Mouse (Mus musculus): ENCODE measurements around the gene Sez6l2.

The Sez6l2 gene

GRCm38 (mm10) chr7:127007313-127008024 is 57.1 kb downstream of the Sez6l2 start:
- in situ Hi-C loops (cut with MboI, MseI) = loop anchor here (25.0 kb wide), 1 partner anchor 820 kb away; no protein-coding TSS in a partner anchor

GRCm38 (mm10) chr7:127008239-127009019 is 58.1 kb downstream of the Sez6l2 start:
- in situ Hi-C loops (cut with MboI, MseI) = loop anchor here (25.0 kb wide), 1 partner anchor 821 kb away; no protein-coding TSS in a partner anchor

GRCm38 (mm10) chr7:127009307-127010085 is 59.1 kb downstream of the Sez6l2 start:
- in situ Hi-C loops (cut with MboI, MseI) = loop anchor here (25.0 kb wide), 1 partner anchor 822 kb away; no protein-coding TSS in a partner anchor

- in situ Hi-C loops (cut with MboI, MseI) = loop anchor here (25.0 kb wide), 1 partner anchor 824 kb away; no protein-coding TSS in a partner anchor
These were observed 60.7 kb downstream of the Sez6l2 start for GRCm38 (mm10) chr7:127011051-127011450.

- in situ Hi-C loops (cut with MboI, MseI) = loop anchor here (25.0 kb wide), 1 partner anchor 824 kb away; no protein-coding TSS in a partner anchor
These were observed 61.4 kb downstream of the Sez6l2 start for GRCm38 (mm10) chr7:127011717-127012116.

GRCm38 (mm10) chr7:127012374-127012773 is 62.0 kb downstream of the Sez6l2 start:
- in situ Hi-C loops (cut with MboI, MseI) = loop anchor here (25.0 kb wide), 1 partner anchor 825 kb away; no protein-coding TSS in a partner anchor

- in situ Hi-C loops (cut with MboI, MseI) = loop anchor here (25.0 kb wide), 1 partner anchor 826 kb away; no protein-coding TSS in a partner anchor
These were observed 62.5 kb downstream of the Sez6l2 start for GRCm38 (mm10) chr7:127012845-127013244.

- in situ Hi-C loops (cut with MboI, MseI) = loop anchor here (25.0 kb wide), 1 partner anchor 826 kb away; no protein-coding TSS in a partner anchor
These were observed 63.0 kb downstream of the Sez6l2 start for GRCm38 (mm10) chr7:127013385-127013784.

GRCm38 (mm10) chr7:127014320-127014719 is 64.0 kb downstream of the Sez6l2 start, which contains the start of gene Mvp:
Mvp (minus strand) TSS chr7:127014621.
- in situ Hi-C loops (cut with MboI, MseI) = loop anchor here (25.0 kb wide), 1 partner anchor 827 kb away; no protein-coding TSS in a partner anchor

GRCm38 (mm10) chr7:127014993-127015392 is 64.6 kb downstream of the Sez6l2 start:
- in situ Hi-C loops (cut with MboI, MseI) = loop anchor here (25.0 kb wide), 1 partner anchor 828 kb away; no protein-coding TSS in a partner anchor

- in situ Hi-C loops (cut with MboI, MseI) = loop anchor here (25.0 kb wide), 1 partner anchor 829 kb away; no protein-coding TSS in a partner anchor
These were observed 65.7 kb downstream of the Sez6l2 start for GRCm38 (mm10) chr7:127016081-127016480.

- in situ Hi-C loops (cut with MboI, MseI) = loop anchor here (25.0 kb wide), 1 partner anchor 829 kb away; no protein-coding TSS in a partner anchor
These were observed 65.9 kb downstream of the Sez6l2 start, which contains the start of gene Pagr1b for GRCm38 (mm10) chr7:127016481-127016485. Pagr1b (minus strand) TSS chr7:127016484.

- in situ Hi-C loops (cut with MboI, MseI) = loop anchor here (25.0 kb wide), 1 partner anchor 829 kb away; no protein-coding TSS in a partner anchor
These were observed 66.1 kb downstream of the Sez6l2 start for GRCm38 (mm10) chr7:127016486-127016938.

- in situ Hi-C loops (cut with MboI, MseI) = loop anchor here (25.0 kb wide), 1 partner anchor 830 kb away; no protein-coding TSS in a partner anchor
These were observed 66.9 kb downstream of the Sez6l2 start, which contains the start of gene Pagr1a for GRCm38 (mm10) chr7:127016971-127017949. Pagr1a (minus strand) TSS chr7:127017352.

GRCm38 (mm10) chr7:127017950-127018345 is 67.6 kb downstream of the Sez6l2 start:
- in situ Hi-C loops (cut with MboI, MseI) = loop anchor here (25.0 kb wide), 1 partner anchor 831 kb away; no protein-coding TSS in a partner anchor

GRCm38 (mm10) chr7:127018416-127019305 is 68.3 kb downstream of the Sez6l2 start:
- in situ Hi-C loops (cut with MboI, MseI) = loop anchor here (25.0 kb wide), 1 partner anchor 831 kb away; no protein-coding TSS in a partner anchor

GRCm38 (mm10) chr7:127019306-127019960 is 69.1 kb downstream of the Sez6l2 start:
- in situ Hi-C loops (cut with MboI, MseI) = loop anchor here (25.0 kb wide), 1 partner anchor 832 kb away; no protein-coding TSS in a partner anchor

- in situ Hi-C loops (cut with MboI, MseI) = loop anchor here (5.0 to 25.0 kb wide), 2 partner anchors 72 to 833 kb away; partner anchors contain the start of gene AI467606
These were observed 69.7 kb downstream of the Sez6l2 start for GRCm38 (mm10) chr7:127020031-127020430.
